Mouse (Mus musculus): ENCODE results near the gene Gm49388.
"Not testable (repeated sequence)": the region's sequence is repeated elsewhere in the genome, so short reads cannot be mapped to it uniquely, and the experiment has no call there.

Gm49388 gene

DNA sequence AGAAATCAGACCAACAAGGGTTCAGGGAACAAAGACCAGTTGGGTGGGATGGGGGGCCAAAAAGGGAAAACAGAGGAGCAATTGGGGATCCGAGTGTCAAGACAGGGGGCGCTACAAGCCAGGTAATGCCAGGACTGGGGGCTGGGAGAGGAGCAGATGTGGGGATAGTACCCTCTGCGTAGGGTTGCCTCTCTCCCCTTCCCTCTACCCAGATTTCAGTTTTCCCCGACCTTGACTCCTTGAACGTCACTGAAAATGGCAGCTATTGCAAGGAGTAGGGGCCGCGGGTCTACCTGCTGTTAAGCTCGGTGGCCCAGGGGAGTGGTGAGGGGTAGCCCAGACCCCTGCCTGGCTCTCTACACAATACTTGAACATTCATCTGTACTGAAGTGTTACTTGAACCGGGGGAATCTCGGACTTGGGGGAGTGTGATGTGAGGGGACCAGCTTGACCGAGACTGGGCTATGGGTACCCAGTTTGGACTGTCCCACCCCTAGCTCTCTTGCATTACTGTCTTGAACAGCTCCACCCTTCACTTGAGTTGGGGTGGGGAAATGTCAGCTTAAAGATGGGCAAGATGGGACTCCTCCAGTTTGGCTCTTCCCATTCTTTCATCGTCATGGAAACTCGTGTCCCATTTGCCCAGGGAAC is 16.9 kb upstream of the Gm49388 start:
- peak; percentile 57 for DNase-seq

GRCm38 (mm10) chr7:127768997-127769593 is 16.3 kb upstream of the Gm49388 start:
- peak; percentile 96 for DNase-seq

DNA sequence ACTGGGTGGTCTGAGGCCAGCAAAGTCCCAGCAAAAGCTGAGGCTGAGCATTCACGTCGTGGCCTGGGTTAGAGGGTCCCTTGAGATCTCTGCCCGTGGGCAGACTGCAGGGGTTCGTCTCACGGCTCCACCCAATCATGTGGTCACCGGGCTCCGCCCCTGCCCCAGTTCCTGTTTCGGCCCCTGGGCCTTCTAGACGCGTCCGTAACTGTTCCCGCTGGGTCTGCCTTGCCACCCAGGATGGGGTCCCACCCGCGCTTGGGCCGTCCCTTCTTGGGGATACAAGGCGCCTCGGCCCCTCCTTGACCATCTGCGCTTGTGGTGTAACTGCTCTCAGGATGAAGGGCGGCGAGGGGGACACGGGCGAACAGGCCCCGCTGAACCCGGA is 15.8 kb upstream of the Gm49388 start, which contains the start of gene Orai3:
Gene Orai3 (plus strand): TSS at position 165 of the 388 bp plus-strand sequence.
- DNase-seq: peak; percentile 94

DNA sequence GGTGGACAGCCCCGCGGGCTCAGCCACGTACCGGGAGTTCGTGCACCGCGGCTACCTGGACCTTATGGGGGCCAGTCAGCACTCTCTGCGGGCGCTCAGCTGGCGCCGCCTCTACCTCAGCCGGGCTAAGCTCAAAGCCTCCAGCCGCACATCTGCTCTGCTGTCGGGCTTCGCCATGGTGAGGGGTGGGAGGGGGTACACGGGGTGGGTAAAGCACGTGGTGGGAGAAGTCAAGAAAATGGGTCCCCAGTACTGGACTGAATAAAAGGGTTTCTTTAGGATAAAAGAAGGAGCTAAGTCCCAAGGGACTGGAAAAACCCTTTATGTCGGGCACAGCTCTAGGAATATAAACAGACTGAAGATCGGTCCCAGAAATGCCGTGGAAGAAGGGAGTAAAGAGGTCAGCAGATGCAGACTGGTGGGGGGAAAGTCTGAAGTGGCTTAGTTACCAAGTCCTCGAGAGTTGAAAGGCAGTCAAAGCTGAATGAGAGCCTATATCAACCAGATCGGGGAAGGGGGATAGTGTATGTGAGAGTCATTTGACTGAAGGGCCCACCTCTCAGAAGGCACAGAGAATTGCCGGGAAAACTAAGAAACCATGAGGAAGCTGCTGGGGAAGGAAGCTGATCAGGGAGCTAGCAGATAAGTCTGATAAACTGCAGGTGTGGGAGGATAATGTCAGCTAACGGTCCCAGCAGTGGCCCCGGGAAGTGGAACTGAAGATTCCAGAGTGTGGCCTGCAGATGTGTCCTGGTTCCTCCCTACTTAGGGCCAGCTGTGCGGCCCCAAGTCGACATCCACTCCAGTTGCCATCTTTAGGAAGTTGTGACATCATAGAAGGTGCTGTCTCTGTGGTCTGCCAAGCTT is 15.1 kb upstream of the Gm49388 start:
- DNase-seq: peak; percentile 26

DNA sequence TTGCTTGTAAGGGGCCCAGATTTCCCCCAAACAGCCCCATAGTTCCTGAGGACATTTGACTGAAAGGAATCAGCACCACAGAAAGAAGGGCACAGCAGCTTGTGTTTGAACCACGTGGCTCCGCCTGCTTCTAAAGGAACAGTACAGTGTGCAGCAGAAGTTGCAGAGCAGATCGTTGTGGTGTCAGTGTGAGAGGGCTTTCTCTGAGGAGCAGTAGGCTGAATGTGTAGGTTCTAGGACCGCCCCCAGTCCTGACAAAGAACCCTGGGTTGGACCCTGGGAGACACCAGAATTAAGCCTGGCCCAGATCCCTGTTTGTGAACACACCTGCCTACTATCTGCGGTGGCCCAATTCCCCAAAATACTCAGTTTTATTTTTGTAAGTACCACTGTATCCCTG is 14.1 kb upstream of the Gm49388 start:
- no peak for DNase-seq

- DNase-seq: no peak
Observed at GRCm38 (mm10) chr7:127772080-127772479, 13.3 kb upstream of the Gm49388 start.

- no peak for DNase-seq
Observed at GRCm38 (mm10) chr7:127772557-127772956, 12.9 kb upstream of the Gm49388 start.

- peak; percentile 84 for DNase-seq
Observed at GRCm38 (mm10) chr7:127773664-127774384, 11.6 kb upstream of the Gm49388 start.

GRCm38 (mm10) chr7:127775837-127776236 is 9.6 kb upstream of the Gm49388 start:
- not testable (repeated sequence) for DNase-seq

GRCm38 (mm10) chr7:127776426-127776825 is 9.0 kb upstream of the Gm49388 start, which contains the start of gene Setd1a:
Setd1a (plus strand) TSS chr7:127776670.
- peak; percentile 95 for DNase-seq

- peak; percentile 99 for DNase-seq
Observed at GRCm38 (mm10) chr7:127776878-127777473, 8.4 kb upstream of the Gm49388 start.

DNA sequence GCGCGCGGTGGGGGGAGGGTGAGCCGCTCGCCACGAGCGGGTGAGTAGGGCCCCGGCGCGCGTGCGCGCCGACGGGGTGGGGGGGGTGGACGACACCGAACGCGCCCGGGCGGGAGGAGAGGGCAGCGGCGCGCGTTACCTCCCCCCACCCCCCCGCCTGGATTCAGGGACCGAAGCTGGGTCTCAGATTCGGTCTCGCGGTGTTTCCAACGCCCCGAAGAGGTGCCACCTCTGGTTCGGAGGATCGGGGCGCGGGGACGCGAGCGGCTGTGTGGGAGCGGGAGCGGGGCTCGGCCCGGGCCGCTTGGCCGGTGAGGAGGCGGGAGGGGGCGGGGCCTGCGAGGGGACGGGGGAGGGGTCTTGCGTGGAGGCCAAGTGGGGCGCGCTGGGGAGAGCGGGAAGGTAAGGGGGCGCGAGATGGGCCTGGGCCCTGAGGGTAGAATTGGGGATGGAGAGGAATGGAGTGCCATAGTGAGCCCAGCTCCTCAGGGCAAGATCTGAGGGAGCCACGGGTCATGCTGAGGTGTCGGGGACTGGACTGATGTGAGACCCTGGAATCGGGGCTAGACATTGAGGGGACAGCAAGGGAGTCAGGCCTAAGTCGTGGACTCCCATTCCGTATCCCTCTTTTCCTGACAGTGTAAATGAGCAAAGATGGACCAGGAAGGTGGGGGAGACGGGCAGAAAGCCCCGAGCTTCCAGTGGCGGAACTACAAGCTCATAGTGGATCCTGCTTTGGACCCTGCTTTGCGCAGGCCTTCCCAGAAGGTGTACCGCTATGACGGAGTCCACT is 7.7 kb upstream of the Gm49388 start:
- DNase-seq: peak; percentile 83

DNA sequence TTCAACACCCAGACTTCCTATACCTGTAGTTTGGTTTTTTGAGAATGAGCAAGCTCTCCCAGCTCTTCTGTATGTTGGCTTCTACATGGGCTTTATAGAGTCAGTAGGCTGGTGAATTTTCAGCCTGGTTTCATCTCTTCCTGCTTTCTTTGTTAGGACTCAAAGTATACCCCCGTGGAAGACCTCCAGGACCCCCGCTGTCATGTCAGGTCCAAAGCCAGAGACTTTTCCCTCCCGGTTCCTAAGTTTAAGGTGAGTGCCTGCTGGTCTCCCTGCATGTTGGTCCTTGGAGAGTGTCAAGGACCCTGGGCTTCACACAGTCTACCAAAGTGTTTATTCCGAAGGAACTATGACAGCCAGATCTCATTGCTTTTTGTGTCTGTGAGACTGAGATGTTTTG is 7.1 kb upstream of the Gm49388 start:
- DNase-seq: no peak

DNA sequence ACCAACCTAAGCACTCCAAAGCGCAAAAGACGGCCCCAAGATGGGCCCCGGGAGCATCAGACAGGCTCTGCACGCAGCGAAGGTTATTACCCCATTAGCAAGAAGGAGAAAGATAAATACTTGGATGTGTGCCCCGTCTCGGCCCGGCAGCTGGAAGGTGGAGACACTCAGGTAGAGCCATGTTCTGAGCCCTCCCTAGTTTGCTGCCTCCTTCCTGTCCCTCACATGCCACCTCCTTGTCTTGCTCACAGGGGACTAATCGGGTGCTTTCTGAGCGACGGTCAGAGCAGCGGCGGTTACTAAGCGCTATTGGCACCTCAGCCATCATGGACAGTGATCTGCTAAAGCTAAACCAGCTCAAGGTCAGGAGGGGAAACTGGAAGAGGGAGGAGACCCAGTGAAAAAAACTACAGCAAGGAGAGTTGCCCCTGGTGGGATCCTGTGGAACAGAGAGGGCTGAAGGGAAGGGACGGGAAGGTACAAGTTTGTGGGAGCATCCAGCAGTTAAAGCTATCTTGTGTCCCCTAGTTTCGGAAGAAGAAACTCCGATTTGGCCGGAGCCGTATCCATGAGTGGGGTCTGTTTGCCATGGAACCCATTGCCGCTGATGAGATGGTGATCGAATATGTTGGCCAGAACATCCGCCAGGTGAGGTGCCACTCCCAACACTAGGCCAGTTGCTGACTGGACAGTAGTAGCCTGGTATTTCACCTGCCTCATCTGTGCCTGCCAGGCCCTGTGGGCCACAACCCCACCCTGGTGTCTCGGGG is 11.9 kb downstream of the Gm49388 start:
- DNase-seq: no peak

GRCm38 (mm10) chr7:127798591-127798990 is 13.2 kb downstream of the Gm49388 start:
- DNase-seq: no peak

- no peak for DNase-seq
Observed at GRCm38 (mm10) chr7:127799211-127799610, 13.8 kb downstream of the Gm49388 start.

DNA sequence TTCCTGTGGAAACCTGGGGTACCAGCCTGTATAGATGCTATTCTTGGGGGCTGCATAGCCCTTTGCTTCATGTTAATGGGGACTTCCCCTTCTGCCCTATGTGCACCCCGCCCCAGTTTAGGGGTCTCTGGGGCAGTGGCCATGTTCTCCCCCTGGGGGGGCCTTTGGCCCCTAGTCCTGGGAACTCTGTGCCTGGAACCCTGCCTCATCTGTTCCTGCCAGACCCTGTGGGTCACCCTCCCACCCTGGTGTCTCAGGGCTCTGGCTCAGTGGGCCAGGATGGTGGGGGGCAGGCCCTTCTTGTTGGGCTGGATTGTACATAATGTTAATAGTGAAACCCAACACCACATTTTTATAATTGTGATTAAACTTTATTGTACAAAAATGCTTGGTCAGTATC is 14.3 kb downstream of the Gm49388 start:
- no peak for DNase-seq

DNA sequence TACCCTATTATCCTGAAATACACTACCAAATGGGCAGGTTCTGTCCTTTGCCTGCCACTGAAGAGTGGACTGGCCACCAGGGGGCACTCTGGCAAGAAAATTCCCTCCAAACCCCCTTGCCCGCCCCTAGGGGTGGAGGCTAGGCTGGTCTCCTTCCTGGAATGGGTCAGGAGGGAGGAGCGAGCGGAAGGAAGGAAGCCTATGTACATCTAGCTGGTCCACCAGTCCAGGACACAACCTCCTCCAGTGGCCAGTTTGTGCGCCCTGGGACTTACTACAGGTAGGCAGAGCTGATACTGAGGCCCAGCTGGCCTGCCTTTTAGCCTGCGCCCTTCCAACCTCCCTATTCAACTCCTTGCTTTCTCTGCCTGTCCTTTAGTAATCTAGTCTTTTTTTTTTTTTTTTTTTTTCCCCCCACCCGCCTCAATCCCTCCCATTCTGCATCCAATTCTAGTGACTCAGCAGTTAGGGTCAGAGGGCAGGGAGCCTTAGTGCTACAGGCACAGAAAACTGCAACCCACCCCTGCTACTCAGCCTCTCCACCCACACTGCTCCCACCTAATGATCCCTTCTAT is 15.1 kb downstream of the Gm49388 start, which contains the start of gene Hsd3b7:
Gene Hsd3b7 (plus strand): TSS at position 170 of the 575 bp plus-strand sequence.
- peak; percentile 97 for DNase-seq

- no peak for DNase-seq
Observed at GRCm38 (mm10) chr7:127801010-127801621, 15.7 kb downstream of the Gm49388 start.

DNA sequence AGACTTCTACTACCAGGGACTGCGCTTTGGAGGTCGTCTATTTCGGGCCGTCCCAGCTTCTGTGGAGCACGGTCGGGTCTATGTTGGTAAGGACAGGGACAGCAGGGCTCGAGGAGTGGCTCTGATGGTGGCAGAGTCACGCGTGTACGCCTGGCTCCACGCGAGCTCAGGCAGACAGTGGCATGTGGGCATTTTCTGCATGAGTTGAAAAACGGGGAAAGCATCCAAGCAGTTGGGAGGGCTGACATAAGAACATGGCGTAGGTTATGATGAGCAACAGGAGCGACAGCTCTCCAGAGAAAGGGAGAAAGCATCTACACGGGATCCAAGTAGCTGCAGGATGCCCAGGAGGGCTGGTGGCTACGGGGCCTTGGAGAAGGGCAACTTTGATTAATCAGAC is 16.9 kb downstream of the Gm49388 start:
- DNase-seq: no peak
